Mouse (Mus musculus): ENCODE data around the gene Tmem231. TPM values are rescaled to one million over a fixed set of nuclear protein-coding genes. Genes with fewer than 3 reads are reported as not detected.

Tmem231 gene
- polyA plus RNA-seq (2016; fragmentation: Nextera tagmentation; extraction: Ambion mirVana) = 19.8 and 20.9 TPM in 2 replicates

DNA sequence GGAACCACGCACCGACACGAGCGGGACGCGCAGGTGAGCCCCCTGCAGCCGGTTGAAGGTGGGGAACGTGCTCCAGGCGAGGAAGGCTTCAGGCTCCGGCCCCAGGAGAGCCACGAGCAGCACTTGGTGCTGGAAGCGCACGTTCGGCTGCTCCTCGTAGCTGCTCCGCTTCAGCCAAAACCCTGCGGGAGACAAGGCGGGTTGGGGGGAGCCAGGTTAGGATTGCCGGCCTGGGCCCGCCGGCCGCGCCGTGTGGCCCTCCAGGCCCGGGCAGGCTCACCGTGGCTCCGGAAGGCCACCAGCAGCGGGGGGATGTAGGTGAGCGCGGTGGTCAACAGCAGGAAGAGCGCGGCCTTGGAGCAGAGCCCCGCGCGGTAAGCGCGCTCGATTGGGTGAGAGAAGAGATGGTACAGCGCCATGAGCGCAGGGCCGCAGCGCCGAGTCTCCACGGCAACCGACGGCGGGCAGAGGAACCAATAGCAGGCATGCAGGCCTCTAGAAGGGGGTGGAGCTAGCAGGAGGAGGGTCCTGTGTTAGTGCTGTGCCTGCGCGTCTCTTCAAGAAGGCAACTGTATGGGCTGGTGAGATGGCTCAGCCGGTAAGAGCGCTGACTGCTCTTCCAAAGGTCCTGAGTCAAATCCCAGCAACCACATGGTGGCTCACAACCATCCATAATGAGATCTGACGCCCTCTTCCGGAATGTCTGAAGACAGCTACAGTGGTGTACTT lies at the start of gene Tmem231:
Gene Tmem231 (minus strand): TSS at position 534 of the 729 bp plus-strand sequence.
- Histone ChIP-seq H3K9ac (replicated peaks) (peak within 1 kb of the TSS; percentile 92), H3K4me2 (replicated peaks) (peak within 1 kb of the TSS; percentile 87), H3K4me1 (peaks cover 11% of the 10 kb centered on the region), H3K4me3 (peak within 1 kb of the TSS; percentile 82), H3K27ac (replicated peaks) (peak within 1 kb of the TSS; percentile 94), H3K27me3 (no peaks in the 10 kb centered on the region), H3K9me3 (no peaks in the 10 kb centered on the region), H3K36me3 (no peaks in the 10 kb centered on the region)
- ATAC-seq (ENCODE audit: low FRiP score, low read depth) = peak; percentile 100
- WGBS = 1% methylated on average over 53 of the region's 53 CpGs

DNA sequence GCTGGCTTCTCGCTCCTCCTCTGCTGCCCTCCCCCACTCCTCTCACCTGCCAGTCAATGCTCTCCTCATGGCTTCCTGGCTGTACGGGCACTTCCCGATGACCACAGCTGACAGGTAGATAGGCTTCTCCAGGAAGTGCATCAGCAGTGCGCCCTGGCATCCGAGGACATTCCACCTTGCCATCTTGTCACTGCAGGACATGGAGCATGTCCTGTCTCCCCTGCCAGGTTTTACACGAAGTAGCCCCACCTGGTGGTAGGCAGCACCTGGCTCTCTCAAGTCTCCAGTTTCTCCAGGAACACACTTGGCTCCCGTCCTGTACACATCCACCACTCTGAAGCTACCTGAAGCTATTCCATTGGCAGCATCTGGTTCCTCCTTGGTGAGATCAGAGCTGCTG lies 48.4 kb upstream of the Tmem231 start:
- no peak overlapping the region for H3K27ac ChIP-seq (replicated peaks)
- H3K9me3 ChIP-seq = no peaks in the 10 kb centered on the region
- 85% methylated on average over 7 of the region's 7 CpGs for whole genome bisulfite sequencing
- no peaks in the 10 kb centered on the region for H3K4me1 ChIP-seq
- no peak overlapping the region for H3K4me3 ChIP-seq
- H3K36me3 ChIP-seq = peaks cover 58% of the 10 kb centered on the region
- no peaks in the 10 kb centered on the region for H3K27me3 ChIP-seq
- no peak overlapping the region for H3K4me2 ChIP-seq (replicated peaks)
- ATAC-seq (ENCODE audit: low FRiP score, low read depth) = no peak
- no peak overlapping the region for H3K9ac ChIP-seq (replicated peaks)

DNA sequence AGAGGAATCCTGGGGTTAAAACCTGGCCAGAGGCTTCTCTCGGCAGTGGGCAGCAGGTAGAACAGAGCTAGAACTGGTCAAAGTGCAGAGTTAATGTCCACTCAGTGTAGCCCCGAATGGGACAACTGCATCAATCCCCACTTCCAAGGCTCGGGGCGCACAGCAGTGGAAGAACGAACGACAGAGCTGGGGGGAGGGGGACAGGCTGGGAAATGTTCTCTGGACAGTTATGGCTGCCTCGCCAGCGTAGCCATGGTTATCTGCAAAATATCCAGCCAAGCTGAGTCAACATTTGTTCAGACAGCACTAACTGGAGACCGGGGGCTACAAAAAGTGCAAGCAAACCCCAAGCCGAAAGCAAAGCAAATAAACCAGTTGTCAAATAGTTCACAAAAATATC lies 44.5 kb upstream of the Tmem231 start:
- ATAC-seq (ENCODE audit: low FRiP score, low read depth) = no peak
- H3K9me3 ChIP-seq = no peaks in the 10 kb centered on the region
- H3K4me3 ChIP-seq = no peak overlapping the region
- no peaks in the 10 kb centered on the region for H3K27me3 ChIP-seq
- no peak overlapping the region for H3K27ac ChIP-seq (replicated peaks)
- no peak overlapping the region for H3K9ac ChIP-seq (replicated peaks)
- peaks cover 59% of the 10 kb centered on the region for H3K36me3 ChIP-seq
- no peaks in the 10 kb centered on the region for H3K4me1 ChIP-seq
- H3K4me2 ChIP-seq (replicated peaks) = no peak overlapping the region
- 80% methylated on average over 10 of the region's 10 CpGs for WGBS

DNA sequence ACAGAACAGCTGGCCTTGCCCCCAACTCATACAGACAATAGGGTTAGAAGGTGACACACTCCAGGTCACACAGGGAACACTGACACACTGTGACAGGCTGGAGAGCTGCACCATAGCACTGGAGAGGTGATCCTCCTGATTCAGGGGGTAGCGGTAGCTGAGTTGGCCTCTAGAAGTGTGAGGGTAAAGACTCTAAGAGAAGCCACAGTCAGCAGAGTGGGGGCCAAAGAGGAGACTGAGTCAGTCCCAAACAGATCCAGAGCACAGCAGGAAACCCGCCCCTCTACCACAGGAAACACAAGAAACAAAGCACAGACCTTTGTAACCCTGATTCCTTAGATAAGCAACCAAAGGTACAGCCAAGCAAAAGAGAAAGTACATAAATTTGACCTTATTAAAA lies 42.6 kb upstream of the Tmem231 start:
- WGBS = 80% methylated on average over 2 of the region's 2 CpGs
- Histone ChIP-seq H3K9me3 (no peaks in the 10 kb centered on the region), H3K4me3 (no peak overlapping the region), H3K27ac (replicated peaks) (no peak overlapping the region), H3K27me3 (no peaks in the 10 kb centered on the region), H3K4me1 (no peaks in the 10 kb centered on the region), H3K4me2 (replicated peaks) (no peak overlapping the region), H3K36me3 (peaks cover 54% of the 10 kb centered on the region), H3K9ac (replicated peaks) (no peak overlapping the region)
- no peak for ATAC-seq (ENCODE audit: low FRiP score, low read depth)

DNA sequence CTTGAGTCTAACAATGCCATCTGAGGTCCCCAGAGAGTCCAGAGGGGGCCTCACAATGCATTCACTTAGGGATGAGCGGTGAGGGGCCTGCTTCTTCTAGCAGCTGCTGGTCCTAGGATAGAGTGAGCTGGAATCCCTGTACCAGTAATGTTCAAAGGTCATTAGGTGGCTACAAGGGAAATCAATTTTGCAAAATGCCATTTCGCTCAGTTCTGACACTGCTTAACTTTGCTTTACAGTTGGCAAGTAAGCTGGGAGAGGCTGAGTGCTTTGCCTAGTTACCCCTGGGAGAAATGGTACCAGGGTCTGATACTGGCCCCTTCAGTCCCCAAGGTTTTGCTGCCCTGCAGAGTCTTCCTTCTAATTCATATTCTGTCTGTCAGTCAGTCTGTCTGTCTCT lies 42.0 kb upstream of the Tmem231 start:
- Histone ChIP-seq H3K4me2 (replicated peaks) (no peak overlapping the region), H3K9me3 (no peaks in the 10 kb centered on the region), H3K4me3 (no peak overlapping the region), H3K27ac (replicated peaks) (no peak overlapping the region), H3K27me3 (no peaks in the 10 kb centered on the region), H3K9ac (replicated peaks) (no peak overlapping the region), H3K36me3 (peaks cover 54% of the 10 kb centered on the region), H3K4me1 (no peaks in the 10 kb centered on the region)
- ATAC-seq (ENCODE audit: low FRiP score, low read depth) = no peak
- WGBS = 94% methylated on average over 2 of the region's 2 CpGs

DNA sequence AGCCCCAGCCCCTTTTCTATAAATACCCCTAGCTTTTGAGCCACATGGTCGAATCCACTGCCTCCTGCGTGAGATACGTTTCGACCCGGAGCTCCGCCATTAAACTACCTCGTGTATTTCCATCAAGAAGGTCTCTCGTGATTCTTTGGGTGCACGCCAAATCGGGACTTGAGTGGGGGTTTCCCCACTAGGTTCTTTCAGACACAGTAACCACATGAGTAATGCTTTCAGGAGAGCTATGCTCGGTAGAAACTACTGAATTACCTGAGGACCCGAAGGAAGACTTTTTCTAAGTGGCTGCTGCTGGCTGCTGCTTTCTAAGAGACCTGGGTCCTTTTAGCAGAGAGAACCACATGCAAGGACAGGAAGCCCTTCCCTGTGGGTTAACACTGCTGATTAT lies 40.5 kb upstream of the Tmem231 start:
- no peaks in the 10 kb centered on the region for H3K27me3 ChIP-seq
- H3K4me1 ChIP-seq = no peaks in the 10 kb centered on the region
- no peaks in the 10 kb centered on the region for H3K9me3 ChIP-seq
- H3K4me3 ChIP-seq = no peak overlapping the region
- 97% methylated on average over 12 of the region's 12 CpGs for WGBS
- H3K4me2 ChIP-seq (replicated peaks) = no peak overlapping the region
- ATAC-seq (ENCODE audit: low FRiP score, low read depth) = no peak
- H3K36me3 ChIP-seq = peaks cover 56% of the 10 kb centered on the region
- H3K9ac ChIP-seq (replicated peaks) = no peak overlapping the region
- no peak overlapping the region for H3K27ac ChIP-seq (replicated peaks)

DNA sequence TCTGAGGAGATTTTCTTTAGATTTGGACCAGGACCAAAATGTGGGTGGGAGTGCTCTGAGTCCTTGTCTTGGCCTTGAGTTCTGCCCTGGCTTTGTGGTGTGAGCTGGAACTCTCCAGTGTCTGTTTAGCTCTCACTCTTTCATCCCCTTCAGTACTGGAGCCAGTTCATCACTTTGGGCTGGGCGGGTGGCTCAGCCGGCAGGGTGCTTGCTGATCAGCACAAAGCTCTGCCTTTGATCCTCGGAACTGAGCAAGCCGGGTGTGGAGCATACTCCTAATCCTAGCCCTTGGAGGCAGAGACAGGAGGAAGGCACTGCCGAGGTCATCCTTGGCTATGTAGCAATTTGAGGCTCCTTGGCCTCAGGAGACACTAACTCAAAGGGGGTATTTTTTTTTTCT lies 35.3 kb upstream of the Tmem231 start:
- Histone ChIP-seq H3K27ac (replicated peaks) (0 out of 2 replicates have a peak overlapping the region, but pooled peaks have one; percentile 3), H3K27me3 (no peaks in the 10 kb centered on the region), H3K9ac (replicated peaks) (no peak overlapping the region), H3K4me1 (no peaks in the 10 kb centered on the region), H3K4me3 (no peak overlapping the region), H3K9me3 (no peaks in the 10 kb centered on the region), H3K4me2 (replicated peaks) (no peak overlapping the region), H3K36me3 (peaks cover 18% of the 10 kb centered on the region)
- 17% methylated on average over 5 of the region's 5 CpGs for WGBS
- ATAC-seq (ENCODE audit: low FRiP score, low read depth) = no peak

DNA sequence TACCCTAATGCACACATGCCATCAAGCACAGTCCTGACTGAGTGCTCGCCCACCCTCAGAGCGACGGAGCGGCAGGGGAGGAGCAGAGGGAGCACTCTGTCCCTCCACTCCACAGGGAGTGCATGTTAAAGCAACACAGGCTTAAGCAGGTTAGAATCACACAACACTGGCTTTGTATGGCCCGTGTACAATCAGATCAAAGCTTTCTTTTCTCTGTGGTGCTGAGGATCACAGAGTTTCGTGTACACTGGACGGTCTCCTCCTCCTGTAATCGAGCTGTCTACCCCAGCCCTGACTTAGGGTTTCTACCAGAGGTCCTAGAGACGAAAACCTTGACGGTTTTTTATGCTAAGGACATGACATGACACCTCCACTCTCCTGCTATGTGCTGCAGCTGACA lies 34.9 kb upstream of the Tmem231 start:
- Histone ChIP-seq H3K27ac (replicated peaks) (0 out of 2 replicates have a peak overlapping the region, but pooled peaks have one; percentile 3), H3K36me3 (peaks cover 14% of the 10 kb centered on the region), H3K4me1 (no peaks in the 10 kb centered on the region), H3K9ac (replicated peaks) (no peak overlapping the region), H3K4me3 (no peak overlapping the region), H3K27me3 (no peaks in the 10 kb centered on the region), H3K4me2 (replicated peaks) (no peak overlapping the region), H3K9me3 (no peaks in the 10 kb centered on the region)
- ATAC-seq (ENCODE audit: low FRiP score, low read depth) = no peak
- WGBS = 79% methylated on average over 10 of the region's 10 CpGs

DNA sequence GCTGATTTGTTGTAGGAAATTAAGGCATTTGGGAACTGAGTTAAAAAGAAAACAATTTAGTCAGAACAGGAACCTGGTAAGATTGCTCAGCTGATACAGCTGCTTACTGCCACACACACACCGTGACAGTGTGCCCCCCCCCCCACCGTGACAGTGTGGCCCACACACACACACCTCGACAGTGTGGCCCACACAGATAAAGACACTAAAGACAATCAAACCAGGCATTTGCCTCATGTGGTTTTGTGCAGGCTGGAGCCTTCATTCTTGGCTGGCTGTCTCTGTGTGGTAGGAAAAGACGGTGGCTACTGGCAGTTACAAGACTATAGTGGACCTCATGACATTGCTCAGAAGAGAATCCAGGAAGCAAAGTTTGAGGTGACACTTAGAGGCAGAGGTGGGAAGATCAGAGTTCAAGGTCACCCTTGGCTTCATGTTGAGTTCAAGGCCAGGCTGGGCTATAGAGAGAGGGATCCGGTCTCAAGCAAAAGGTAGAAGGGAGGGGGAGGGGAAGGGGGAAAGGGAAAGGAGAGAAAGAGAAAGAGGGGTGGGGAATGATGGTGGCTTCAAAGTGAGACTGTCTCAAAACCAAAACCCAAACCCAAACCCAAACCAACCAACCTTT lies 33.7 kb upstream of the Tmem231 start:
- no peak overlapping the region for H3K27ac ChIP-seq (replicated peaks)
- no peak overlapping the region for H3K4me2 ChIP-seq (replicated peaks)
- ATAC-seq (ENCODE audit: low FRiP score, low read depth) = no peak
- no peaks in the 10 kb centered on the region for H3K9me3 ChIP-seq
- 90% methylated on average over 5 of the region's 5 CpGs for WGBS
- H3K36me3 ChIP-seq = peaks cover 7% of the 10 kb centered on the region
- H3K9ac ChIP-seq (replicated peaks) = no peak overlapping the region
- H3K4me1 ChIP-seq = no peaks in the 10 kb centered on the region
- no peaks in the 10 kb centered on the region for H3K27me3 ChIP-seq
- no peak overlapping the region for H3K4me3 ChIP-seq

DNA sequence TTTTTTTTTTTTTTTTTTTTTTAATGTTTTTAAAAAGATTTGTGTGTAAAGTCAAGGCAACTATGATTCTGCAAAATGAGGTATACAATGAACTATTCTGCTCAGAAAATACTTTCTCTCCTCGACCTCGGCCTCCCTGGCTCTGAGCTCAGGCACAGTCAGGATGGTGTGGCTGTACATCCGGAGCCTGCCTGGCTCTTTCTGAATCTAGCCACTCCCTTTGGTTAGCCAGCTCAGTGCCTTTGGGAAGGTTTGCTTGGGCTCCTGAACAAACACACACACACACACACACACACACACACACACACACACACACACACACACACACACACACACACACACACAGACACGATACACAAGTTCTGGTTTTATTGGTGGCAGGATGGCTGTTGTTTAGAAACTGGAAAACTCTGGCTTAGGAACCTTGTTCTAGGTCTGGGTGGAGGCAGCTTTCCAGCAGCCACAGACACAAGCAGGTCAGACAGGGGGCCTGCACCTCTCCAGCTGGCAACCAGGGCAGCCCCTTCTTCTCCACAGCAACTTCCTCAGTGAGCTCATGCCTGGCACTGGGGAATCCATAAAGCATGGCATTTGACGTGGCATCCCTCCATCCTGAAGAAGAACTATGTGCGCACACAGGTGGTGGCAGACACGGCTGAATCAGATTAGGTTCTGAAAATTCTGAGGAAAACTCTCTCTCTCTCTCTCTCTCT lies 31.3 kb upstream of the Tmem231 start:
- H3K4me2 ChIP-seq (replicated peaks) = no peak overlapping the region
- H3K4me3 ChIP-seq = no peak overlapping the region
- no peaks in the 10 kb centered on the region for H3K27me3 ChIP-seq
- ATAC-seq (ENCODE audit: low FRiP score, low read depth) = no peak
- no peaks in the 10 kb centered on the region for H3K4me1 ChIP-seq
- no peaks in the 10 kb centered on the region for H3K36me3 ChIP-seq
- no peak overlapping the region for H3K27ac ChIP-seq (replicated peaks)
- no peaks in the 10 kb centered on the region for H3K9me3 ChIP-seq
- H3K9ac ChIP-seq (replicated peaks) = no peak overlapping the region
- 83% methylated on average over 7 of the region's 7 CpGs for WGBS

DNA sequence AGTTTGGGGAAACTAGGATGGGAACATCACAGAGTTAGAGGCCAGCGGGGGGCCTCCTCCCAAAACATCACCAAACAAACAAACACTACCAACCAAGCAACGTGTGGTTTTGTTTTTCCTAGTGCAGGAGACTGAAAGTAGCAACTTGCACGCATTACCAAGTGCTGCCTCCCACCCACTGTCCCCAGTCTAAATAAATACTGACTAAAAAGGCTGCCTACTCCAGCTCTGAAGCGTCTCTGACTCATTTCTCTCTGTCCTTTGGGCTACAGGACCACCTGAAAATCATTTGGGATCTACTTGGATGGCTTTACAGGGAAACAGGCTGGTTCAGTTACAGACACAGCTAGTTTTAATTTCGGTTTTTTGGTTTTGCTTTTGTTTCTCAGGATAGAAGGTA lies 30.7 kb upstream of the Tmem231 start:
- H3K4me1 ChIP-seq = no peaks in the 10 kb centered on the region
- 71% methylated on average over 5 of the region's 5 CpGs for WGBS
- no peak overlapping the region for H3K9ac ChIP-seq (replicated peaks)
- H3K27me3 ChIP-seq = no peaks in the 10 kb centered on the region
- H3K27ac ChIP-seq (replicated peaks) = no peak overlapping the region
- H3K4me3 ChIP-seq = no peak overlapping the region
- H3K4me2 ChIP-seq (replicated peaks) = no peak overlapping the region
- H3K36me3 ChIP-seq = peaks cover 4% of the 10 kb centered on the region; the same call in 1 of the 2 replicates
- no peaks in the 10 kb centered on the region for H3K9me3 ChIP-seq
- ATAC-seq (ENCODE audit: low FRiP score, low read depth) = no peak

DNA sequence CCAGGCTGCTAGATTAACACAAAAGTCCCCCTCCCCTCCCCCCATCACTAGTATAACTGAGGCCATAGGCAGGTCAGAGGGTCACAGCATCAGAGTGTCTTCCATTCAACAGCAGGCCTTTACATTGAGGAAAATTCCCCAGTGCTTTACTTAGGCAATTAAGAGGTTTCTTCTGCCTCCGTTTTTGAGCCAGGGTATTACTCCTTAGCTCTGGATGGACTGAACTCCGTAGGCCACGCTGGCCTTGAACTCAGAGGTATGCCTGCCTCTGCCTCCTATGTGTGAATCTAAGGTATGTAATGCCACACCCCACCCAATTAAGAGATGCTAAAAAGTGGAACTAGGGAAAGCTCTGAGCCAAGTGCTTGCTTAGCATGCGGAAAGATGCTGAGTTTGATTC lies 29.9 kb upstream of the Tmem231 start:
- Histone ChIP-seq H3K4me2 (replicated peaks) (no peak overlapping the region), H3K9me3 (no peaks in the 10 kb centered on the region), H3K9ac (replicated peaks) (no peak overlapping the region), H3K4me1 (no peaks in the 10 kb centered on the region), H3K4me3 (no peak overlapping the region), H3K27me3 (no peaks in the 10 kb centered on the region), H3K36me3 (peaks cover 9% of the 10 kb centered on the region; the same call in 1 of the 2 replicates), H3K27ac (replicated peaks) (no peak overlapping the region)
- no peak for ATAC-seq (ENCODE audit: low FRiP score, low read depth)
- WGBS = 77% methylated on average over 4 of the region's 4 CpGs
